Mouse (Mus musculus) C2C12 (cell line): ENCODE measurements around the gene Pomc.

Experiments used
- CTCF ChIP-seq: IDR thresholded peaks from one replicate; pipeline ENCODE4 v1.5.1; 2011; ENCODE audit not compliant: control insufficient read depth, insufficient read depth, insufficient read length
- MAX ChIP-seq: IDR thresholded peaks from one replicate; pipeline ENCODE4 v1.6.1; 2011; ENCODE audit warnings: mild to moderate bottlenecking, control low read depth
- MYOG ChIP-seq: IDR thresholded peaks from one replicate; pipeline ENCODE4 v1.6.1; 2011; ENCODE audit not compliant: control insufficient read depth, insufficient read length; ENCODE audit errors: extremely low read depth
- USF1 ChIP-seq: IDR thresholded peaks from one replicate; pipeline ENCODE4 v1.6.1; 2011; ENCODE audit warnings: low read depth, mild to moderate bottlenecking, control low read depth, moderate library complexity

- TF ChIP-seq CTCF (no peak), USF1 (no peak), MYOG (no peak), MAX (no peak)
Measured at GRCm38 (mm10) chr12:3989943-3990342, 35.2 kb downstream of the Pomc start.
